Mouse (Mus musculus): ENCODE data around the gene Nfib. TPM values are rescaled to one million over a fixed set of nuclear protein-coding genes. Genes with fewer than 3 reads are reported as not detected.

Gene Nfib
- 100 to 1,000 TPM in 1 of 2 experiments, 10 to 100 TPM in 1; 92.9 to 104 TPM for total RNA-seq (2021)
- long read RNA-seq, experiment 1, full-length matches to known transcripts = 44 of 73 reads
- long read RNA-seq, experiment 1, partial matches to known transcripts = 2 of 73 reads
- long read RNA-seq, experiment 1, other reads (novel, unspliced or antisense) = 27 of 73 reads
- long read RNA-seq, experiment 2, full-length matches to known transcripts = 41 of 56 reads
- long read RNA-seq, experiment 2, partial matches to known transcripts = 3 of 56 reads
- long read RNA-seq, experiment 2, other reads (novel, unspliced or antisense) = 12 of 56 reads

- DNase-seq = no peak
- intact Hi-C loops (cut with DNase I; ENCODE audit: low total_unique reads) = no loop called here
Measured at GRCm38 (mm10) chr4:82704841-82705794, at the start of gene Nfib. Nfib (minus strand) TSS chr4:82705750.

GRCm38 (mm10) chr4:82735764-82736163 is 30.2 kb upstream of the Nfib start:
- intact Hi-C loops (cut with DNase I; ENCODE audit: low total_unique reads) = no loop called here
- DNase-seq = no peak

- intact Hi-C loops (cut with DNase I; ENCODE audit: low total_unique reads) = no loop called here
- DNase-seq = no peak
Measured at GRCm38 (mm10) chr4:82734765-82735481, 29.4 kb upstream of the Nfib start.

DNA sequence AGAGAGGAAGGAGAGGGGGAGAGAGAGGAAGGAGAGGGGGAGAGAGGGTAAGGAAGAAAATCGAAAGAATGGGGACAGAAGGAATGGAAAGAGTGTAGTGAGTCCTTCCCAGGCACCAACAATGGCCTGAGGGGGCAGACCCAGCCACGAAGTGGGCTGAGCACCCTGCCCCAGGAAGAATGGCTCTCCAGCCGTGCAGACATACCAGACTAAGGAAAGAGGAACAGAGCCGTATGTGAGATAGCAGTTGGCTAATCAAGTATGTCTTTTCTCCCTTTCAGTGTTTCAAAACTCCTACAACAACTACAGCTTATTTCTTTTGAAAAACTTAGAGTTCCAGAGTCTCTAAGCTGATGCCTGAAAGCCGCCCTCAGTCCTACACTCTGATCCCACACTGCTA is 28.8 kb upstream of the Nfib start:
- intact Hi-C loops (cut with DNase I; ENCODE audit: low total_unique reads) = no loop called here

GRCm38 (mm10) chr4:82733636-82734035 is 28.1 kb upstream of the Nfib start:
- DNase-seq = no peak
- intact Hi-C loops (cut with DNase I; ENCODE audit: low total_unique reads) = no loop called here

More for the DNA sequence above, 28.8 kb upstream of the Nfib start:
- DNase-seq = no peak

GRCm38 (mm10) chr4:82730248-82730887 is 24.8 kb upstream of the Nfib start:
- DNase-seq = no peak
- intact Hi-C loops (cut with DNase I; ENCODE audit: low total_unique reads) = no loop called here

- DNase-seq = no peak
- intact Hi-C loops (cut with DNase I; ENCODE audit: low total_unique reads) = no loop called here
Measured at GRCm38 (mm10) chr4:82724058-82724457, 18.5 kb upstream of the Nfib start.

DNA sequence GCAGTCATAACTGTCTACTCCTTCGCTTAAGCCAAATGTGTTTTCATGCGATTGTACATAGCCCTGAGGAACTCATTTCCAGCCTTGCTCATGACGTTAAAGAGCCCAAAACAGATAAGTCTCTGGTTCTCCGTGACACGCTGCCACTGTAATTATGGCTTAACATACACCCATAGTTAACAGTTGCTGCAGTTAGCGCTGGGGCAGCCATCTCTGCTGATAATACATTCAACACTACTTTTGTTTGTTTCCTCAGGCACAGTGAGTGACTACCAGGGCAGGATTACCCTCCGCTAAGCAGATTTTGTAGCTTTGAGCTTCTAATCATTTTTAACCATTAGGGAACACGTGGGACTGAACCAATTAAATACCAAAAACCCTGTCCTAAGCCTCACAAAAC is 17.5 kb upstream of the Nfib start:
- DNase-seq = no peak
- intact Hi-C loops (cut with DNase I; ENCODE audit: low total_unique reads) = no loop called here

DNA sequence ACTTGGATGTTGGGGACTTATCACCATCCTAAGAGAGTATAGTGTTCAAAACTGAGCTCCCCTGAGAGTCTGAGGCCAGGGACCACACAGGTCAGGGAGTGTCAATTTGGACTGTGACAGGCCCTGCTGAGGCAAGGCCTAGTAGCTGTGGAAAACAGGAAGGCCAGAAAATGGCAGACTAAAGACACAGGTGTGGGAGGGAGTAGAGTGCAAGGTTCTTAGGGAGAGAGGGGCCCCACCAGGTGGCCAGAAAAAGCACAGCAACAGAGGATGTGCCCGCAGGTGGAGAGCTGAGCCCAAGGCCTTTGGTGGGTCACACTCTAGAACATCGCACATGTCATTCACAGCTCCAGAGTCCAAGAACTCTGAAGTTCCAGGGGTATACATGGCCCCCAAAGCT is 10.3 kb upstream of the Nfib start:
- DNase-seq = no peak
- intact Hi-C loops (cut with DNase I; ENCODE audit: low total_unique reads) = no loop called here

GRCm38 (mm10) chr4:82711611-82712295 is 6.2 kb upstream of the Nfib start:
- no peak for DNase-seq
- intact Hi-C loops (cut with DNase I; ENCODE audit: low total_unique reads) = no loop called here

GRCm38 (mm10) chr4:82709666-82710065 is 4.1 kb upstream of the Nfib start:
- intact Hi-C loops (cut with DNase I; ENCODE audit: low total_unique reads) = no loop called here
- no peak for DNase-seq

DNA sequence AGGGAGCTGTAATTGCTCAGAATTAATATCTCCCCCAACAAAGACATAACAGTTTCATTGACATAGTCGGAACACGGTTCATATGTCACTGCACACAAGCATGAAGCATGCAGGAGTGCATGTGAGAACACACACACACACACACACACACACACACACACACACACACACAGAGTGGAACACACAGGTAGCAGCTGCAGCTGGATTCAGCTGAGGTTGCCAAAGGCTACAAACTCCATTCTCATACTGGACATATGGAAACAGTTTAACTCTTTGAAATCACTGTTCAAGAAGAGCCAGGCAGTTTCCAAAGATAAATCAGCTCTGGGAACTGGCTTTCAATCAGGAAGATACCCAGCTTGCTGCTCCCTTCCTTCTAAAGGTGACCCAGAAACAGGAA is 462 bp upstream of the Nfib start:
- intact Hi-C loops (cut with DNase I; ENCODE audit: low total_unique reads) = no loop called here
- DNase-seq = no peak

DNA sequence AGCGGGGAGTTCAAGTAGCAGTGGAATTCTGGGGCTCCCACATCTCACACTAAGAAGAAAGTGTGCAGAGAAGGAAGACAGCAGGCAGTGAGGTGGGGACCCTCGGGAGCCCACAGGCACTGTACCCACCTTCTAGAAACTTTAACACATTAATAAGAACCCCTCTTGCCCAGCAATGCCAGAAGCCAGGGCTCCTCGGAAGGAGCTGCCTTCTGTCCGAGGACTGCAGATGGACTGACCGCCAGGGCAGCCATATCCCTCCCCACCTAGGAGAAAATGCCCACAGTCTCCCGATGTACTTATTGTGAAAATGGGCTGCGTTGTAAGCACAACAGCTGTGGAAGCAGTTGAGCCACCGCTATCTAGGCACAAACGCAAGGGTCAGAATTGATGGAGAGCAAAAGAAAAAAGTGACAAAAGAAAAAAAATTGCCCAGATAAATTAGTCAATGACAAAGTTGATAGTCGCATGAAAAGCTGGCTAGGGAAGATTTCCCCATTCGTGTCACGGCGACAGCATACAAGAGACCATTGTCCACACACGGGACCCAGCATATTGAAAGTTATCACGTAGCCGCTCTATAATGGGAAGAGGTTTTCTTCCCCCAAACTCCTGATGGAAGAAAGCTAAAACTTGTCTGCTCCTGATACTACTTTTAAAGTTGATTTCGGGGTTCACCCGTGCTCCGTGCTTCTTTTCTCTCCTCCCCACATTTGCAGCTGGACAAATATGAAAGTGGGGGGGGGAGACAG is 1.3 kb downstream of the Nfib start:
- no peak for DNase-seq
- intact Hi-C loops (cut with DNase I; ENCODE audit: low total_unique reads) = no loop called here

GRCm38 (mm10) chr4:82702808-82703207 is 2.7 kb downstream of the Nfib start:
- intact Hi-C loops (cut with DNase I; ENCODE audit: low total_unique reads) = no loop called here
- DNase-seq = no peak

GRCm38 (mm10) chr4:82699504-82699903 is 6.0 kb downstream of the Nfib start:
- DNase-seq = no peak
- intact Hi-C loops (cut with DNase I; ENCODE audit: low total_unique reads) = no loop called here

DNA sequence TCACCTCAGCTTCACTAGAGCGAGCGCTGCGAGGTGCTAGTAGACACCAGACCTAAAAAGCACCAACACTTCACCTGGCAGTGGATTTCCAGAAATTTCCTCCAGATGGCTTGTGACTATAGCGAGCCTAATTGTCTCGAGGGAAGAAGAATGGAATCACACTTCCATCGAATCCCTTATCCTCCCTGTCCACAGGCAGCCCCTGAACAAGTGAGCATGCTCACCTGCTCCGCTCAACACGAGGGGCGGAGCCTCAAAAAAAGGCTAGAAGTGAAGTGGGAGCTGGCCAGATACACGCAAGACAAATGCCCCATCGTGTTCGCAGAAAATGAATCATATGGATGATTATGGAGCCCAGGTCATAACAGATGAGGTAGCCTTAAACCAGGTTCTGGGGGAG is 6.9 kb downstream of the Nfib start:
- no peak for DNase-seq

DNA sequence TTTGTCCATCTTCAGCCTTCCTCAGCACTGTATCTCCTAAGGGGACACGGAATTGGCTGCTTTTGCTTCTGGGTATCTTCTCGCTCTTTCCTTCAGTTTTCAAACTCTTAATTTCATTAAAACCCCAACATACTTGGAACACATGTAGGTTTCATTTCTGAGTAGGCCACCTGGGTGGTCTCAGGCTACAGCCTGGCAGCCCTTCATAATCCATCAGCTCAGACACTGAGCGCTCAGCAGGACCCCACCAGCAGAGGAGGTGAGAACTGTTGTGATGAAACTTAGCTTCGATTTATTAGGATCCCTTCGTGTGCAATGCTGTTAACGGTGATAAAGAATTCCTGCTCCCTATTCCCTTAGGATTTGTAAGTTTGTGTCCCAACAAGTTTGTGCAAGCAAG is 8.4 kb downstream of the Nfib start:
- no peak for DNase-seq

More for the DNA sequence above, 6.9 kb downstream of the Nfib start:
- intact Hi-C loops (cut with DNase I; ENCODE audit: low total_unique reads) = no loop called here

GRCm38 (mm10) chr4:82695760-82696501 is 9.6 kb downstream of the Nfib start:
- intact Hi-C loops (cut with DNase I; ENCODE audit: low total_unique reads) = no loop called here
- no peak for DNase-seq

More for the DNA sequence above, 8.4 kb downstream of the Nfib start:
- intact Hi-C loops (cut with DNase I; ENCODE audit: low total_unique reads) = no loop called here
